Comparison of ENCODE assay signal across 8 mouse cellular contexts in the genomic region with DNA sequence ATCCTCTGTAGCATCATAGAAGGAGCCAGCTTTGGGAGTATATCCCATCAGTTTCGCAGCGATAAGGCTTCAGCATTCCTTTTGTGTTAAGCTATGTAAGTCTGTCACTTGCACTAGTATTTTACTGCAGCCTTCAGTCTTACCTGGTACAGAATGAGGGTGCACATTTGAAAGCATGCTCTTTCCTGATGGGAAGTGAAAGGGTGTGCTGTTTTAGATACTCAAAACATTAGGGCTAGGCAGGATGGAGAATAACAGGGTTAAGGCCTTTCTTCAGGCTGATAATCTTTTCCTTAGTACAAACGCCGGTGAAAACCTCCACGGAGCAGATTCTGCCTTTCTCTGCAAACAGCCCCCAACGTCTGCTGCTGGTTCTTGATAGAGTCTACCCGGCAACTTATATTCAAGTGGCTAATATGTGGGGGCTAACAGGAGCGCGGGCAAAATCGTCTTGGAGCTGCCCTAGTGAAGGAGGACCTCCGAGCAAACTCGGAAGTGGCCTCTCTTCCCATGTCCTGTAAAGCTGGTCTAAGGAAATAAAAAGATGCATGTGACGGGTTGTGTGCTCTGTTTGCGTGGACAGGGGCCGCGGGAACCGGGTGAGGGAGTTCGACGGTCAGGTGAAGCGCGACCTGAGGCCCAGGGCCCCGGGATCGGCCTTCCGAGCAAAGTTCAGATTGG. TPM values are rescaled to one million over a fixed set of nuclear protein-coding genes. Genes with fewer than 3 reads are reported as not detected.
DNase-seq lines count a peak whose midpoint lies in the region; ATAC-seq lines count a peak whose summit lies in the region.

No protein-coding gene starts in this region.

- H3K4me3 ChIP-seq in kidney, embryonic 15.5 days (replicated peaks) = peak overlapping the region; percentile 90
- peak overlapping the region; percentile 74 for H3K4me3 ChIP-seq in heart, embryonic 15.5 days
- H3K4me3 ChIP-seq in macrophage (ENCODE audit: inconsistent target) = peak overlapping the region; percentile 100

- no peaks in the 10 kb centered on the region for H3K27me3 ChIP-seq in kidney, embryonic 15.5 days
- H3K27me3 ChIP-seq in heart, embryonic 15.5 days = no peaks in the 10 kb centered on the region

- no peaks in the 10 kb centered on the region for H3K9me3 ChIP-seq in kidney, embryonic 15.5 days (replicated peaks)
- no peaks in the 10 kb centered on the region for H3K9me3 ChIP-seq in heart, embryonic 15.5 days (replicated peaks)

- H3K9ac ChIP-seq in kidney, embryonic 15.5 days = peak overlapping the region; percentile 67
- H3K9ac ChIP-seq in heart, embryonic 15.5 days = peak overlapping the region; percentile 65

- H3K27ac ChIP-seq in kidney, embryonic 15.5 days = peak overlapping the region; percentile 96
- peak overlapping the region; percentile 86 for H3K27ac ChIP-seq in heart, embryonic 15.5 days
- peak overlapping the region; percentile 72 for H3K27ac ChIP-seq in macrophage

- peaks cover 18% of the 10 kb centered on the region for H3K36me3 ChIP-seq in kidney, embryonic 15.5 days
- peaks cover 13% of the 10 kb centered on the region for H3K36me3 ChIP-seq in heart, embryonic 15.5 days
- H3K36me3 ChIP-seq in macrophage (ENCODE audit: inconsistent target) = peaks cover 12% of the 10 kb centered on the region

- H3K4me2 ChIP-seq in kidney, embryonic 15.5 days = peak overlapping the region; percentile 66
- H3K4me2 ChIP-seq in heart, embryonic 15.5 days = peak overlapping the region; percentile 83

- no peak for DNase-seq in kidney, adult 9 months
- no peak for DNase-seq in left cerebral cortex, adult 8-10 months (ENCODE audit: low spot score in 2 of 2)
- no peak for DNase-seq in cerebellum, adult 11-12 months
- DNase-seq in frontal cortex, postnatal 10 days (ENCODE audit: low spot score in 2 of 2) = no peak

- peaks cover 41% of the 10 kb centered on the region for H3K79me2 ChIP-seq in macrophage (ENCODE audit: inconsistent target)

- 8% methylated on average over 24 of the region's 24 CpGs for WGBS in kidney, embryonic 15.5 days
- 6% methylated on average over 24 of the region's 24 CpGs for WGBS in heart, embryonic 15.5 days
- 9% methylated on average over 24 of the region's 24 CpGs for WGBS in macrophage (ENCODE audit: missing documents)

- peak; percentile 80; the same call in 1 of the 2 replicates for ATAC-seq in kidney, embryonic 15.5 days (replicated peaks; ENCODE audit: low FRiP score)
- ATAC-seq in activated CD4-positive, CD25-positive, alpha-beta regulatory T cell, adult 4 months = peak; percentile 18
- no peak; the same call in 1 of the 2 replicates for ATAC-seq in heart, embryonic 15.5 days (replicated peaks; ENCODE audit: insufficient number of reproducible peaks, insufficient read depth, low FRiP score, low read depth)

- H3K4me1 ChIP-seq in kidney, embryonic 15.5 days = peaks cover 21% of the 10 kb centered on the region
- peaks cover 16% of the 10 kb centered on the region for H3K4me1 ChIP-seq in heart, embryonic 15.5 days (replicated peaks)

RNA-seq across cellular contexts. Expression of a gene that starts 0.5 kb away (rescaled TPM):
- polyA plus RNA-seq in kidney, embryonic 15.5 days (2015; fragmentation: Nextera tagmentation; extraction: Ambion mirVana) = 207 and 229 TPM in 2 replicates
- polyA plus RNA-seq in activated CD4-positive, CD25-positive, alpha-beta regulatory T cell, adult 4 months (2017; shearing (Covaris generic)) = 100 to 1,000 TPM; 295 to 357 TPM
- polyA plus RNA-seq in heart, embryonic 15.5 days (2015; fragmentation: Nextera tagmentation; extraction: Ambion mirVana) = 97.9 and 107 TPM in 2 replicates
- total RNA-seq in macrophage (2018; cell fraction: chromatin; rRNA removed) = 10 to 100 TPM; 19.0 to 62.9 (median 47.3) TPM
- 10 to 100 TPM; 52.5 to 90.8 (median 66.2) TPM for total RNA-seq in macrophage (2018; cell fraction: cytosol; rRNA removed)
- total RNA-seq in macrophage (2018; cell fraction: nucleus; rRNA removed) = 10 to 100 TPM; 19.2 to 65.6 (median 41.0) TPM
- 67.0 to 113 TPM (median 95.3 TPM) in 3 replicates for polyA plus RNA-seq in macrophage (2018)
- 10 to 100 TPM; 69.8 to 92.7 (median 81.2) TPM for total RNA-seq in left cerebral cortex, adult 8-10 months (2022)

RNA-seq across cellular contexts. Expression of a gene that starts 24.6 kb away (rescaled TPM):
- polyA plus RNA-seq in kidney, embryonic 15.5 days (2015; fragmentation: Nextera tagmentation; extraction: Ambion mirVana) = 8.9 and 9.0 TPM in 2 replicates
- polyA plus RNA-seq in activated CD4-positive, CD25-positive, alpha-beta regulatory T cell, adult 4 months (2017; shearing (Covaris generic)) = not detected
- 8.9 and 10.5 TPM in 2 replicates for polyA plus RNA-seq in heart, embryonic 15.5 days (2015; fragmentation: Nextera tagmentation; extraction: Ambion mirVana)
- 10 to 100 TPM in 3 of 26 experiments, 1 to 10 TPM in 18, under 1 TPM in 1, not detected in 4; 0.90 to 18.2 (median 4.8) TPM for total RNA-seq in macrophage (2018; cell fraction: chromatin; rRNA removed)
- total RNA-seq in macrophage (2018; cell fraction: cytosol; rRNA removed) = 10 to 100 TPM; 14.9 to 27.1 (median 18.6) TPM
- total RNA-seq in macrophage (2018; cell fraction: nucleus; rRNA removed) = 10 to 100 TPM in 10 of 26 experiments, 1 to 10 TPM in 16; 2.1 to 29.4 (median 6.8) TPM
- polyA plus RNA-seq in macrophage (2018) = 20.7 to 32.7 TPM (median 26.6 TPM) in 3 replicates
- total RNA-seq in left cerebral cortex, adult 8-10 months (2022) = 10 to 100 TPM; 31.7 to 41.8 (median 39.3) TPM

RNA-seq across cellular contexts. Expression of a gene that starts 26.3 kb away (rescaled TPM):
- 19.4 and 19.5 TPM in 2 replicates for polyA plus RNA-seq in kidney, embryonic 15.5 days (2015; fragmentation: Nextera tagmentation; extraction: Ambion mirVana)
- 10 to 100 TPM; 10.1 to 11.6 TPM for polyA plus RNA-seq in activated CD4-positive, CD25-positive, alpha-beta regulatory T cell, adult 4 months (2017; shearing (Covaris generic))
- 15.0 and 15.5 TPM in 2 replicates for polyA plus RNA-seq in heart, embryonic 15.5 days (2015; fragmentation: Nextera tagmentation; extraction: Ambion mirVana)
- 10 to 100 TPM in 13 of 26 experiments, 1 to 10 TPM in 13; 1.9 to 20.7 (median 10.1) TPM for total RNA-seq in macrophage (2018; cell fraction: chromatin; rRNA removed)
- total RNA-seq in macrophage (2018; cell fraction: cytosol; rRNA removed) = 1 to 10 TPM; 1.4 to 5.8 (median 3.6) TPM
- 10 to 100 TPM in 10 of 26 experiments, 1 to 10 TPM in 16; 1.6 to 18.6 (median 7.7) TPM for total RNA-seq in macrophage (2018; cell fraction: nucleus; rRNA removed)
- polyA plus RNA-seq in macrophage (2018) = 3.4 to 8.2 TPM (median 3.6 TPM) in 3 replicates
- 10 to 100 TPM; 10.8 to 16.3 (median 13.0) TPM for total RNA-seq in left cerebral cortex, adult 8-10 months (2022)

RNA-seq across cellular contexts. Expression of a gene that starts 47.8 kb away (rescaled TPM):
- polyA plus RNA-seq in kidney, embryonic 15.5 days (2015; fragmentation: Nextera tagmentation; extraction: Ambion mirVana) = 1.5 and 4.5 TPM in 2 replicates
- not detected for polyA plus RNA-seq in activated CD4-positive, CD25-positive, alpha-beta regulatory T cell, adult 4 months (2017; shearing (Covaris generic))
- 2.1 and 3.0 TPM in 2 replicates for polyA plus RNA-seq in heart, embryonic 15.5 days (2015; fragmentation: Nextera tagmentation; extraction: Ambion mirVana)
- total RNA-seq in macrophage (2018; cell fraction: chromatin; rRNA removed) = 1 to 10 TPM in 13 of 26 experiments, under 1 TPM in 7, not detected in 6; 0.25 to 7.1 (median 1.1) TPM
- 1 to 10 TPM in 1 of 26 experiments, under 1 TPM in 12, not detected in 13; 0.03 to 1.4 (median 0.14) TPM for total RNA-seq in macrophage (2018; cell fraction: cytosol; rRNA removed)
- 1 to 10 TPM in 8 of 26 experiments, under 1 TPM in 11, not detected in 7; 0.24 to 3.3 (median 0.91) TPM for total RNA-seq in macrophage (2018; cell fraction: nucleus; rRNA removed)
- polyA plus RNA-seq in macrophage (2018) = 0.11 TPM in 1 of 3 replicates, not detected in the others
- total RNA-seq in left cerebral cortex, adult 8-10 months (2022) = 10 to 100 TPM; 17.6 to 20.0 (median 19.1) TPM

RNA-seq across cellular contexts. Expression of a gene that starts 48.0 kb away (rescaled TPM):
- 2.5 and 3.5 TPM in 2 replicates for polyA plus RNA-seq in kidney, embryonic 15.5 days (2015; fragmentation: Nextera tagmentation; extraction: Ambion mirVana)
- polyA plus RNA-seq in activated CD4-positive, CD25-positive, alpha-beta regulatory T cell, adult 4 months (2017; shearing (Covaris generic)) = not detected
- 1.9 and 2.0 TPM in 2 replicates for polyA plus RNA-seq in heart, embryonic 15.5 days (2015; fragmentation: Nextera tagmentation; extraction: Ambion mirVana)
- total RNA-seq in macrophage (2018; cell fraction: chromatin; rRNA removed) = under 1 TPM in 2 of 26 experiments, not detected in 24; 0.35 to 0.95 TPM
- total RNA-seq in macrophage (2018; cell fraction: cytosol; rRNA removed) = under 1 TPM in 15 of 26 experiments, not detected in 11; 0.07 to 0.27 (median 0.15) TPM
- under 1 TPM in 6 of 26 experiments, not detected in 20; 0.11 to 0.75 (median 0.42) TPM for total RNA-seq in macrophage (2018; cell fraction: nucleus; rRNA removed)
- 0.16 TPM in 1 of 3 replicates, not detected in the others for polyA plus RNA-seq in macrophage (2018)
- total RNA-seq in left cerebral cortex, adult 8-10 months (2022) = 10 to 100 TPM; 11.6 to 17.1 (median 13.1) TPM
